Mouse (Mus musculus): ENCODE measurements at regions not wholly inside any gene's neighbourhood (a gene's known extent, or its start where the extent isn't known, plus 50 kb on each side); places are given as distances from the start of the nearest gene placed in this dataset.

DNA sequence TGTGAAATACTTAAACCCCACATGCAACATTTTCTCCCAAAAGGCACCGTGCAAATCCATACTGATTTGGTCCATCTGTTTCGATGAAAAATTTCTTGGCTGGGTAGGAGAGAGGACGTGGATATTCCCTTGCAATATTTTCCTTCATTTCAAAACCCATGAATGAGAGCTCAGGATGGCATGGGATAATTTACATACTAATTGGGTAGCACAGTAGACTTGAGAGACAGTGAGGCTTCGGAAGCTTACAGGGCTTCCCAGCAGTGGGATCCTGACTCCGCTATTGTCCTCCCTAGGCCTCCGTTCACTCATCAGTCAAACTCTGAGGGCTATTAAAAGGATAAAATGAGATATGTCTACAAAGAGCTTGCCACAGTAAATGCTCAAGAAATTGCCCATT lies 59.8 kb downstream of the Sox3 start:
- H3K9me3 ChIP-seq (ENCODE audit: control insufficient read depth, low read length): no peaks in the 10 kb centered on the region
- H3K4me1 ChIP-seq (replicated peaks; ENCODE audit: control insufficient read depth, insufficient read depth, low read length): no peaks in the 10 kb centered on the region
- no peaks in the 10 kb centered on the region for H3K27me3 ChIP-seq (ENCODE audit: control insufficient read depth, insufficient read depth, low read length)
- H3K9ac ChIP-seq (ENCODE audit: low read depth, low read length): no peak overlapping the region
- 62% methylated on average over 6 of the region's 6 CpGs for WGBS
- no peak overlapping the region for H3K27ac ChIP-seq (ENCODE audit: low read depth, low read length)
- DNase-seq (ENCODE audit: low spot score) (no peak), ATAC-seq (ENCODE audit: low FRiP score) (no peak)
- no peak overlapping the region for H3K4me2 ChIP-seq (replicated peaks; ENCODE audit: low read depth, low read length)
- H3K36me3 ChIP-seq (ENCODE audit: control insufficient read depth, insufficient read depth, low read length): no peaks in the 10 kb centered on the region
- H3K4me3 ChIP-seq (ENCODE audit: low read depth, low read length): no peak overlapping the region

DNA sequence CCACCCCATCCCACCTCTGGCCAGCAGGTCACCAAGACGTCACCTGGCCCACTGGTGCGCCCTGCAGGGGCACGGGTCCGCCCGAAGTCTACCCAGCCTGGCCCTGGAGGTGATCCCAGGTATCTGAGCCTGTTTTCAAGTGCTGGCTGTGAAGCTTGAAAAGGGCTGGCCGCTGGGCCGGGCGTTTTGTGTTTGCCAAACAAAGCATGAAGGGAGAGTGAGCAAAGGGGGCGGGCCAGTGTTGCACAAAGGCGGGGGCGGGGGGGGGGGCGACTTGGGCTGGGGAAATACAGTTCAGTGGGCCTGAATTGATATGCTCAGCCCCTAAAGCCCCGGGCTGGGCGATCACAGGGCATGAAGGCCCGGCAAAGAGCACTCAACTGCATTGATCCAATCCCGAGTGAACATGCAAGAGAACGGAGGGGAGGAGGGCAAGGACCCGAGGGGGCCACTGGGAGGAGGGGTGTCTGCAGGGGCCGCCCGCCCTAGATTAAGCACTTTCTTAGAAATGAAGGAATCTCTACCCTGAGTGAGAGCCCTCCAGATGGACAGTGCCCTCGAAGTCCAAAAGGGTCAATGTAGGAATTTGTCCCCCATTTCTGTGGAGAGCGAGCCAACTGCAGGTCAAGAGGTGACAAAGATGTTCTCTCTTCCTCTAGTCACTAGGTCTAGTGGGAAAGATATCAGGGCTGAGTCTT lies 61.8 kb downstream of the Sox3 start:
- H3K9ac ChIP-seq (ENCODE audit: low read depth, low read length): no peak overlapping the region
- H3K4me3 ChIP-seq (ENCODE audit: low read depth, low read length): no peak overlapping the region
- H3K4me2 ChIP-seq (replicated peaks; ENCODE audit: low read depth, low read length): 0 out of 2 replicates have a peak overlapping the region, but pooled peaks have one; percentile 18
- no peak overlapping the region for H3K27ac ChIP-seq (ENCODE audit: low read depth, low read length)
- peak; percentile 91 for ATAC-seq (ENCODE audit: low FRiP score)
- no peaks in the 10 kb centered on the region for H3K9me3 ChIP-seq (ENCODE audit: control insufficient read depth, low read length)
- H3K4me1 ChIP-seq (replicated peaks; ENCODE audit: control insufficient read depth, insufficient read depth, low read length): no peaks in the 10 kb centered on the region
- H3K27me3 ChIP-seq (ENCODE audit: control insufficient read depth, insufficient read depth, low read length): no peaks in the 10 kb centered on the region
- DNase-seq (ENCODE audit: low spot score): peak; percentile 50
- H3K36me3 ChIP-seq (ENCODE audit: control insufficient read depth, insufficient read depth, low read length): no peaks in the 10 kb centered on the region
- WGBS: 18% methylated on average over 20 of the region's 22 CpGs

DNA sequence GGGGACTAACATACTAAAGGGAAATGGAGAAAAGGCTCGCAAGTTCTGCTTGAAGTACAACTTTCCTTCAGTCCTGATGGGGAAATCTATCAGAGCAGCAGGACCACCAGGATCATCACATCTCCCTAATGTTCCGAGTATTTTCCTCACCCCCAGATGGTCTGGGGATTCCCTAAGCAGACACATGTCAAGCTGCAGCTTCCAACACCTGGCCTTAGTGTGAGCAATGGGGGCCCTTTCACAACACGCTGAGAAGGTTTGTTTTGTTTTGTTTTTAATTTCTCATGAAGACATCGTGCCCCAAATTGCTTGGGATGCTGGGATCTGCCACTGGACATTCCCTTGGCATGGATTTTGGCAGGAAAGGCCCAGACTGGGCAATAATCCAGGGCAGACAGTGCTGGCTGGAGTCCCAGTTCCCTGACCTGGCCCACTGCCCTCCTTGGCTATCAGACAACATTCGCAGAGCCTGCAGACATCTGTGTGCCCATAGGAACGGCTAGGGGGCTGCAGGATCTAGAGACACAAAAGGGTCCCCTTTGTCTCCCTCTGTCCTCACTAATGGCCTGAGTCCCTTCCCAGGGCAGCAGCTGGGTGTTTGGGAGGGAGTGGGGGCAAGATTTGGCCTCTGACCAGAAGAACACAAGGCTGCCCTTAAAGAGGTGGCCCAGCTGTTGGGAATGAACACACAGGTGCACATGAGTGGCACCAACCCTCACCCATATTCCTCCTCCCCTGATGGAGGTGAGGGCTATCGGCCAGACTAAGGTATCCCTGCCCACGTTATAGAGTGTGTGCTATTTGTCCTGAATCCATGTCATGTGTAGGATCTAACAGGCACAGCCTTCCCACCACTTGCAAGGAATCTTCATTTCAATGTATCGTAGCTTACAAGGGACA lies 67.8 kb downstream of the Sox3 start:
- Histone ChIP-seq H3K4me2 (replicated peaks; ENCODE audit: low read depth, low read length) (no peak overlapping the region), H3K9ac (ENCODE audit: low read depth, low read length) (no peak overlapping the region), H3K4me1 (replicated peaks; ENCODE audit: control insufficient read depth, insufficient read depth, low read length) (no peaks in the 10 kb centered on the region), H3K4me3 (ENCODE audit: low read depth, low read length) (no peak overlapping the region), H3K36me3 (ENCODE audit: control insufficient read depth, insufficient read depth, low read length) (no peaks in the 10 kb centered on the region), H3K27me3 (ENCODE audit: control insufficient read depth, insufficient read depth, low read length) (no peaks in the 10 kb centered on the region), H3K27ac (ENCODE audit: low read depth, low read length) (no peak overlapping the region), H3K9me3 (ENCODE audit: control insufficient read depth, low read length) (no peaks in the 10 kb centered on the region)
- DNase-seq (ENCODE audit: low spot score) (no peak), ATAC-seq (ENCODE audit: low FRiP score) (no peak)
- WGBS: 80% methylated on average over 9 of the region's 9 CpGs

DNA sequence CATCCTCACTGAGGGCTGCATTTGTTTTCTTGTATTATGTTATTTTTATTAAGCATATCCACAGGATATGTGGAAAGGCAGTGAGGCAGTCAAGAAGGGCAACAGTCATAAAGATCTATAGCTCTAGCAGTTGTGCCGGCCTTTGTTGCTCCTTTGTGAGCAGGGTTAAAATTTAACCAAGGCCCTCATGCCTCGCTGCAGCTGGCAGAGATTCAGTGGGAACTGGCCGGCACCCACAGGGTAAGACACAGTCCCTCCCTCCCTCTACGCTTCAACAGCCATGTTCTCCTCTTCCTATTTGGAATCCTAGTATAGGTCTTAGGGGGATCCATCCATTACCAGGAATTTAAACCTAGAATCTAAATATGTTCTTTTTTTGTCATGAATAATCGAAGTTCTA lies 94.7 kb downstream of the Sox3 start:
- Histone ChIP-seq H3K4me1 (replicated peaks; ENCODE audit: control insufficient read depth, insufficient read depth, low read length) (no peaks in the 10 kb centered on the region), H3K27me3 (ENCODE audit: control insufficient read depth, insufficient read depth, low read length) (no peaks in the 10 kb centered on the region), H3K4me3 (ENCODE audit: low read depth, low read length) (no peak overlapping the region), H3K27ac (ENCODE audit: low read depth, low read length) (no peak overlapping the region), H3K9me3 (ENCODE audit: control insufficient read depth, low read length) (no peaks in the 10 kb centered on the region), H3K4me2 (replicated peaks; ENCODE audit: low read depth, low read length) (no peak overlapping the region), H3K36me3 (ENCODE audit: control insufficient read depth, insufficient read depth, low read length) (no peaks in the 10 kb centered on the region), H3K9ac (ENCODE audit: low read depth, low read length) (no peak overlapping the region)
- ATAC-seq (ENCODE audit: low FRiP score): no peak
- WGBS: 48% methylated on average over 5 of the region's 5 CpGs
- DNase-seq (ENCODE audit: low spot score): no peak

DNA sequence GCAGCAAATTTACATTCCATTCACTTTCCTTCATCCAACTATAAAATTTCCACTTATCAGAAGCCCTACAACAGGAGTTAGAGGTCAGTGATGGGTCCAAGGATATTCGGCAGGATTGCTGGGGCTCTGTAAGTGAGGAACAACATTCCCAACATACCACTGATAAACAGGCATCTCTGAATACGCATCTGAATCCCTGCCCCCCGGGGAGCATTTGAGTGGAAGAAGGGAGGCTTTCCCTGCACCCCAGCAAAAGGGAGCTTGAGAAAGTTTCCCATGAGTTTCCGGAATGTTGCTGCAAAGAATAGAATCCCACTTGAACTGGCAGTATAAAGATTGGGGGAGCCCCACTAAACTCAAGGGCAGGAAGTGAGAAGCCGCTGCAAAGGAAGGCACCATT lies 112.5 kb downstream of the Sox3 start:
- Histone ChIP-seq H3K9ac (ENCODE audit: low read depth, low read length) (no peak overlapping the region), H3K4me2 (replicated peaks; ENCODE audit: low read depth, low read length) (no peak overlapping the region), H3K4me3 (ENCODE audit: low read depth, low read length) (no peak overlapping the region), H3K27ac (ENCODE audit: low read depth, low read length) (no peak overlapping the region), H3K9me3 (ENCODE audit: control insufficient read depth, low read length) (no peaks in the 10 kb centered on the region), H3K27me3 (ENCODE audit: control insufficient read depth, insufficient read depth, low read length) (no peaks in the 10 kb centered on the region), H3K4me1 (replicated peaks; ENCODE audit: control insufficient read depth, insufficient read depth, low read length) (no peaks in the 10 kb centered on the region), H3K36me3 (ENCODE audit: control insufficient read depth, insufficient read depth, low read length) (no peaks in the 10 kb centered on the region)
- no peak for DNase-seq (ENCODE audit: low spot score)
- ATAC-seq (ENCODE audit: low FRiP score): no peak
- 24% methylated on average over 5 of the region's 5 CpGs for WGBS

DNA sequence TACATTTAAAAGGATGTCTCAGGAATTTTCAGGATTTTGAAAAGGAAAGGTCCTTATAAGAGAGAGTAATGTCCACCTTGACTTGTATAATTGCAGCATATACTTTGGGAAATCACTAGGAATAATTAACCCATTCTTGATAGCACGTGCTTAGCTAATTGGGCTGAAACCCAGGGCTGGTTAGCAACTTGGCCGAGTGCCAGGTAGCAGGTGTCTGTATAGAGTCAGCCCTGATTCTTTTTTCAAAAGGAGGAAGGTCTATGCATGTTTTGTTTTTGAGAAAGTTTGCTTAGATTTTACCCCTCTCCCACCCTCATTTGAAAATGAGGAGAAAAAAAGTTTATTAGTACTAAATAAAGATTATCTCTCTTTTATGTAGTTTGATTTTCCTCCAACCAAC lies 113.1 kb downstream of the Sox3 start:
- H3K9me3 ChIP-seq (ENCODE audit: control insufficient read depth, low read length): no peaks in the 10 kb centered on the region
- DNase-seq (ENCODE audit: low spot score) (no peak), ATAC-seq (ENCODE audit: low FRiP score) (no peak)
- no peak overlapping the region for H3K4me2 ChIP-seq (replicated peaks; ENCODE audit: low read depth, low read length)
- H3K27ac ChIP-seq (ENCODE audit: low read depth, low read length): no peak overlapping the region
- no peaks in the 10 kb centered on the region for H3K27me3 ChIP-seq (ENCODE audit: control insufficient read depth, insufficient read depth, low read length)
- 69% methylated on average over 2 of the region's 2 CpGs for WGBS
- H3K4me3 ChIP-seq (ENCODE audit: low read depth, low read length): no peak overlapping the region
- no peak overlapping the region for H3K9ac ChIP-seq (ENCODE audit: low read depth, low read length)
- H3K4me1 ChIP-seq (replicated peaks; ENCODE audit: control insufficient read depth, insufficient read depth, low read length): no peaks in the 10 kb centered on the region
- no peaks in the 10 kb centered on the region for H3K36me3 ChIP-seq (ENCODE audit: control insufficient read depth, insufficient read depth, low read length)

DNA sequence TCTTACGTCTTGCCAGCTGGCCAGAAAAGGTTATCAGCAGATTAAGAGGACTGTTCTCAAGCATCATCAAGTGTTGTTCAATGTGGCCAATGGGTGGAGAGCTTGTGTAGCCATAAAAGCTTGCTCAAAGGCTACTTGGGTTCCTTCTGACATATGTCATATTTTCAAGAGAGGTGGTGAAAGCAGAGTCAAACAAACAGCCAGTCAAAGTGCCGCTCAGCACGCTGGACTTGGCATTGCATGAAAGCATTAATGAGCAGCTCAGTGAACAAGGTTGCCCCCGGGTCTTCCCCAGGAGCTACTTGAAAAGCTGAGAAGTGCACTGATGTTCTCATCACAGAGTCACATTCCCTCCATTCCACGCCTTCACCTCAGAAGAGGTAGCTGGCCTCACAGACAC lies 119.6 kb downstream of the Sox3 start:
- Histone ChIP-seq H3K27ac (ENCODE audit: low read depth, low read length) (no peak overlapping the region), H3K4me3 (ENCODE audit: low read depth, low read length) (no peak overlapping the region), H3K4me1 (replicated peaks; ENCODE audit: control insufficient read depth, insufficient read depth, low read length) (no peaks in the 10 kb centered on the region), H3K9ac (ENCODE audit: low read depth, low read length) (no peak overlapping the region), H3K4me2 (replicated peaks; ENCODE audit: low read depth, low read length) (no peak overlapping the region), H3K27me3 (ENCODE audit: control insufficient read depth, insufficient read depth, low read length) (no peaks in the 10 kb centered on the region), H3K9me3 (ENCODE audit: control insufficient read depth, low read length) (no peaks in the 10 kb centered on the region), H3K36me3 (ENCODE audit: control insufficient read depth, insufficient read depth, low read length) (no peaks in the 10 kb centered on the region)
- DNase-seq (ENCODE audit: low spot score) (no peak), ATAC-seq (ENCODE audit: low FRiP score) (no peak)
- 80% methylated on average over 5 of the region's 5 CpGs for WGBS

DNA sequence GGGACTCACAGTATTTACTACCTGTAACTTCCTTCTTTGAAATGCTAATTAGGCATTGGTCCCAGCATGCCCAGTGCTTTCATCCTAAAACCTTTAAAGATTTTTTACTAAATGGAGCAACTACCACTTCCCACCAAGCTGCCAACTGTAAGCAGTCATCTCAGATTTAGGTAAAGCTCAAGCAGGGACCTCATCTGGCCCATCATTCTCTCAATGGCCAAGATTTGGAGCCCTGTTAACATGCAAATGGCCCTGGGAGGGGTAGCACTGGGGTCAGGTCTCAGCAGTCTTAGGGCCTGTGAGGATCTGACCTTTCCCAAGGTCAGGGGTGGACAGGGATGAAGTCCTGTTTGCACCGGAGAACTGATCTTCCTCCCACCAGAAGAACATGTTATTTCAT lies 120.8 kb downstream of the Sox3 start:
- no peak overlapping the region for H3K9ac ChIP-seq (ENCODE audit: low read depth, low read length)
- no peak overlapping the region for H3K27ac ChIP-seq (ENCODE audit: low read depth, low read length)
- H3K4me3 ChIP-seq (ENCODE audit: low read depth, low read length): no peak overlapping the region
- H3K27me3 ChIP-seq (ENCODE audit: control insufficient read depth, insufficient read depth, low read length): no peaks in the 10 kb centered on the region
- no peak overlapping the region for H3K4me2 ChIP-seq (replicated peaks; ENCODE audit: low read depth, low read length)
- ATAC-seq (ENCODE audit: low FRiP score): no peak
- no peaks in the 10 kb centered on the region for H3K9me3 ChIP-seq (ENCODE audit: control insufficient read depth, low read length)
- DNase-seq (ENCODE audit: low spot score): no peak
- 19% methylated on average over 1 of the region's 1 CpGs for WGBS
- no peaks in the 10 kb centered on the region for H3K4me1 ChIP-seq (replicated peaks; ENCODE audit: control insufficient read depth, insufficient read depth, low read length)
- H3K36me3 ChIP-seq (ENCODE audit: control insufficient read depth, insufficient read depth, low read length): no peaks in the 10 kb centered on the region

DNA sequence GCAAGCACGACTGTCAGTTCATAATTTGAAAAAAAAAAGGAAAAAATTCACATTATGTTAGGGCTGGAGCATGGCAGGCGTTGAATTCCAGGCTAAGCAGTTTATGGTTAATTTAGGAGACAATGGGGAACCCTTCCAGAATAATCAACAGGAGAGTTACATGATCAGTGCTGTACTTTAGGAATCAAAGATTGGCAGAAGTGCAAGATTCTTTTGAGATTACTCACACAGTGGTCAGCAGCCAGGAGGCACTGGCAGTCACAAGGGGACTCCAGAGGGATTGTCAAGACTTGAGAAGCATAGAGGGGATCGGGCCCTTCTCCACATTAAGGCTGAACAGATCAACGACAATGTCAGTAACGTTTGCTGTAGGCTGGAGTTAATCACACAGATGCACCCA lies 142.8 kb downstream of the Sox3 start:
- 68% methylated on average over 5 of the region's 5 CpGs for WGBS
- Histone ChIP-seq H3K4me2 (replicated peaks; ENCODE audit: low read depth, low read length) (no peak overlapping the region), H3K9ac (ENCODE audit: low read depth, low read length) (no peak overlapping the region), H3K4me3 (ENCODE audit: low read depth, low read length) (no peak overlapping the region), H3K9me3 (ENCODE audit: control insufficient read depth, low read length) (no peaks in the 10 kb centered on the region), H3K27me3 (ENCODE audit: control insufficient read depth, insufficient read depth, low read length) (no peaks in the 10 kb centered on the region), H3K4me1 (replicated peaks; ENCODE audit: control insufficient read depth, insufficient read depth, low read length) (no peaks in the 10 kb centered on the region), H3K36me3 (ENCODE audit: control insufficient read depth, insufficient read depth, low read length) (no peaks in the 10 kb centered on the region), H3K27ac (ENCODE audit: low read depth, low read length) (no peak overlapping the region)
- ATAC-seq (ENCODE audit: low FRiP score) (no peak), DNase-seq (ENCODE audit: low spot score) (no peak)

Measured in hindbrain, embryonic 11.5 days (tissue).